Mouse (Mus musculus) embryonic facial prominence, embryonic 13.5 days (tissue): ENCODE data around the gene 3425401B19Rik. TPM values are rescaled to one million over a fixed set of nuclear protein-coding genes. Genes with fewer than 3 reads are reported as not detected.

Experiments
- ATAC-seq: fragments of 200-750 bp; cut with Nextera tagmentation; 2 replicates; pipeline ENCODE4 v1.8.0; 2017; ENCODE audit warnings: low read depth; ENCODE audit not compliant: insufficient number of reproducible peaks, insufficient read depth, low FRiP score, low TSS enrichment
- H3K27ac ChIP-seq: fragments of 300-500 bp; sonication (generic); 2 replicates; pipeline ENCODE4 v1.5.1; 2015; ENCODE audit warnings: moderate library complexity, mild to moderate bottlenecking, inconsistent platforms
- H3K27me3 ChIP-seq: fragments of 300-500 bp; sonication (generic); 2 replicates; pipeline ENCODE4 v1.6.1; 2015; ENCODE audit warnings: mild to moderate bottlenecking, inconsistent platforms
- H3K36me3 ChIP-seq: fragments of 300-500 bp; sonication (generic); 2 replicates; pipeline ENCODE4 v1.6.1; 2015; ENCODE audit warnings: mild to moderate bottlenecking, inconsistent platforms
- H3K4me1 ChIP-seq: fragments of 300-500 bp; sonication (generic); 2 replicates; pipeline ENCODE4 v1.6.1; 2015; ENCODE audit warnings: inconsistent platforms
- H3K4me2 ChIP-seq: fragments of 300-500 bp; sonication (generic); 2 replicates; pipeline ENCODE4 v1.6.1; 2015; ENCODE audit warnings: moderate library complexity, mild to moderate bottlenecking, inconsistent platforms
- H3K4me3 ChIP-seq: fragments of 300-500 bp; sonication (generic); 2 replicates; pipeline ENCODE4 v1.5.1; 2015; ENCODE audit warnings: mild to moderate bottlenecking, inconsistent platforms
- H3K9ac ChIP-seq: fragments of 300-500 bp; sonication (generic); 2 replicates; pipeline ENCODE4 v1.6.1; 2015; ENCODE audit warnings: mild to moderate bottlenecking, inconsistent platforms
- H3K9me3 ChIP-seq: fragments of 300-500 bp; sonication (generic); 2 replicates; pipeline ENCODE4 v1.6.1; 2016; ENCODE audit warnings: inconsistent platforms
- WGBS: fragments of 180-500 bp; shearing (Covaris S2); methylation state at CpG from one replicate; pipeline ENCODE4 v1.1.7; 2015; ENCODE audit warnings: mixed read lengths; 5-methylcytosine and 5-hydroxymethylcytosine counted together
- polyA plus RNA-seq: library from polyadenylated mRNA; unstranded; fragments of >200 nt; fragmentation: Nextera tagmentation; extraction: Ambion mirVana; gene quantifications from 2 replicates; pipeline ENCODE4 v1.2.1, GENCODE M21; 2015

The 3425401B19Rik gene
- polyA plus RNA-seq, 1 experiment from 2014 or later, result 0.17 TPM

DNA sequence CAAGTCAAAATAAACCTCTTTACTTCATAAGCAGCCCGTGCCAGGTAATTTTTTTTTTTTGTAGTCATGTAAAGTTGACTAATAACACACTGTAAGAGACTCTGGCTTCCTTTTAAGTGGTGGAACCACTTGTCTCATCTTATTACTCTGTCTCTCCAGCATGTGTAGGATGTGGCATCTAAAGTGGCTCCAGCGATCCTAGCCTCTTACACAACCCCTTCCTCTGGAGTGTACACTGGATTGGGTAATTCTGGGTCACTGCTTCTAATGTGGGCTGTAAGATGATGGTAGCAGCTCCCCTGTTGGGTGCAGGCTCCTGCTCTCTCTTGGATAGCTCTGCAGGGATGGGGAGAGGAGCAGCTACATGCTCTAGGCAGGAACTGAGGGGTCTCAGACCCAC, 46.6 kb downstream of the 3425401B19Rik start:
- 77% methylated on average over 2 of the region's 2 CpGs for WGBS
- Histone ChIP-seq H3K4me1 (no peaks in the 10 kb centered on the region), H3K9me3 (no peaks in the 10 kb centered on the region), H3K36me3 (no peaks in the 10 kb centered on the region), H3K4me3 (no peak overlapping the region), H3K9ac (no peak overlapping the region), H3K4me2 (no peak overlapping the region), H3K27ac (no peak overlapping the region), H3K27me3 (no peaks in the 10 kb centered on the region)
- ATAC-seq, result no peak

GRCm38 (mm10) chr14:32634015-32634682, 50.9 kb downstream of the 3425401B19Rik start:
- Histone ChIP-seq H3K36me3 (no peaks in the 10 kb centered on the region), H3K4me1 (no peaks in the 10 kb centered on the region), H3K4me2 (no peak overlapping the region), H3K27me3 (no peaks in the 10 kb centered on the region), H3K9me3 (no peaks in the 10 kb centered on the region), H3K4me3 (no peak overlapping the region), H3K27ac (no peak overlapping the region), H3K9ac (no peak overlapping the region)
- WGBS, result 24% methylated on average over 11 of the region's 11 CpGs
- ATAC-seq, result no peak

DNA sequence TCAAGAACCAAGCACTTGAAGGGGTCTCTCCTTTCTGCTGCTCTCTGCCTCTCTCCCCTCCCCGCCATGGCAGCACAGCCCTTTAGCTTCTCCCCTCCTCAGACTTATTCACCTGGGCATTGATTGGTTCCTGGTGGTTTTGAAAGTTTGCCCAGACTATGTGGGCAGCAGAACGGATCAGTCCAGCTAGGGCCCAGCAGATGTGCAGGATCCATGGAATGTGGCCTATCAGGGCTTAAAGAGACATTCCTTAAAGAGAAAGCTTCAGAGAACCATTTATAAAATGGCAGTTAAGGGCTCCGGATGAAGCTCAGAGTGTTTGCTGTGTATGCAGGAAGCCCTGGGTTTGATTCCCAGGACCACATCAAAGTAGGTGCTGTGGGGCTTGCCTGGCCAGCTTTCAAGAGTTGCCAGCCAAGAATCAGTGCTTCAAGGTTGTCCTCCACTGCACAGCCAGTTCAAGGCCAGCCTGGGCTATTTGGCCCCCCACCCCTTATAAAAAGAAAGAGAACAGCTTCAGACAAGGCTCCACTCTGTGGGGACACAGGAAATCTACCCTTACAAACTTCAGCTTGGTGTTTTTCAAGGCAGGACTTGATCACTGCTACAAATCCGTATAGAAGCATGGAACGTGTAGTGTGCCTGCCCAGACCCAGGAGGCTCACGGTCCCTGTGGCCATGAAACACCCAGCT, 52.0 kb downstream of the 3425401B19Rik start:
- H3K9ac ChIP-seq, result no peak overlapping the region
- H3K4me3 ChIP-seq, result no peak overlapping the region
- H3K27me3 ChIP-seq, result no peaks in the 10 kb centered on the region
- H3K9me3 ChIP-seq, result no peaks in the 10 kb centered on the region
- 72% methylated on average over 6 of the region's 6 CpGs for WGBS
- no peaks in the 10 kb centered on the region for H3K4me1 ChIP-seq
- no peak for ATAC-seq
- no peaks in the 10 kb centered on the region for H3K36me3 ChIP-seq
- H3K27ac ChIP-seq, result no peak overlapping the region
- H3K4me2 ChIP-seq, result no peak overlapping the region

DNA sequence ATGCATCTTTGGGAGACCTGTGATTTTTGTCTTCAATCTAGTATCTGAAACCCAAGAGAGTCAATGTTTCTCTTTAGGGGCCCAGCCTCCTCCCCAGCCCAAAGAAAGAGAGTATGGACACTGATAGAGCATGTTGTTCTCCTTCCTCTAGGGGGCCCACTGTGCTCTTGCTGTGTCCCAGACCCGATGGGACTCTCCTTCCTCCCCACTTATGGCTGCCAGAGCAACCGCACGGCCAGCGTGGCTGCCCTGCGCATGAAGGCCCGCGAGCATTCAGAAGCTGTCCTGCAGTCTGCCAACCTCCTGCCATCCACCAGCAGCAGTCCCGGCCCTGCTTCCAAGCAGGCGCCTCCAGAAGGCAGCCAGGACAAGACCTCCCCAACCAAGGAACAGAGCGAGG, 56.5 kb downstream of the 3425401B19Rik start:
- Histone ChIP-seq H3K9ac (no peak overlapping the region), H3K4me2 (no peak overlapping the region), H3K4me3 (no peak overlapping the region), H3K27ac (no peak overlapping the region), H3K9me3 (no peaks in the 10 kb centered on the region), H3K27me3 (no peaks in the 10 kb centered on the region), H3K4me1 (no peaks in the 10 kb centered on the region), H3K36me3 (no peaks in the 10 kb centered on the region)
- WGBS, result 41% methylated on average over 10 of the region's 10 CpGs
- no peak for ATAC-seq

GRCm38 (mm10) chr14:32627271-32627670, 57.8 kb downstream of the 3425401B19Rik start:
- no peaks in the 10 kb centered on the region for H3K36me3 ChIP-seq
- WGBS, result 40% methylated on average over 2 of the region's 2 CpGs
- no peak overlapping the region for H3K9ac ChIP-seq
- H3K4me3 ChIP-seq, result no peak overlapping the region
- no peak overlapping the region for H3K27ac ChIP-seq
- H3K27me3 ChIP-seq, result no peaks in the 10 kb centered on the region
- no peaks in the 10 kb centered on the region for H3K9me3 ChIP-seq
- H3K4me1 ChIP-seq, result no peaks in the 10 kb centered on the region
- ATAC-seq, result no peak
- no peak overlapping the region for H3K4me2 ChIP-seq

- Histone ChIP-seq H3K36me3 (no peaks in the 10 kb centered on the region), H3K9ac (no peak overlapping the region), H3K9me3 (no peaks in the 10 kb centered on the region), H3K4me1 (no peaks in the 10 kb centered on the region), H3K27me3 (no peaks in the 10 kb centered on the region), H3K27ac (no peak overlapping the region), H3K4me3 (no peak overlapping the region), H3K4me2 (no peak overlapping the region)
- 89% methylated on average over 7 of the region's 7 CpGs for WGBS
- ATAC-seq, result no peak
These were observed 60.3 kb downstream of the 3425401B19Rik start for GRCm38 (mm10) chr14:32624811-32625210.

GRCm38 (mm10) chr14:32624245-32624644, 60.8 kb downstream of the 3425401B19Rik start:
- no peak for ATAC-seq

DNA sequence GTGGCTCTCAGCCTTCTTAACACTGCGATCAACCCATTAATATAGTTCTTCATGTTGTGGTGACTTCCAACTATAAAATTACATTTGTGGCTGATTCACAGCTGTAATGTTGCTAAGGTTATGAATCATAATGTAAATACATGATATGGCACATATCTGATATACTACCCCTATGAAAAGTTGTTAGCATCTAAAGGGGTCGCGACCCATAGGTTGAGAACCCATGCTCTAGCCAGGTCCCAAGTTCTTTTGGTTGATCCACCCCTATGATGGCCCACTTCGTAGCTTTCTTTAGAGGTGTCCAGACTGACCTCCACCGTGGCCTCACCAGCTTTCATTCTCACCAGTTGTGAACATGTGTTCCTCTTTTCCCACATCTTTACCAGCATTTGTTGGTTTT, 67.8 kb downstream of the 3425401B19Rik start:
- H3K27ac ChIP-seq, result no peak overlapping the region
- H3K4me2 ChIP-seq, result no peak overlapping the region
- no peak overlapping the region for H3K4me3 ChIP-seq
- WGBS, result 86% methylated on average over 5 of the region's 5 CpGs
- ATAC-seq, result no peak
- H3K9ac ChIP-seq, result no peak overlapping the region
- no peaks in the 10 kb centered on the region for H3K36me3 ChIP-seq
- H3K27me3 ChIP-seq, result no peaks in the 10 kb centered on the region
- no peaks in the 10 kb centered on the region for H3K4me1 ChIP-seq
- no peaks in the 10 kb centered on the region for H3K9me3 ChIP-seq

More at GRCm38 (mm10) chr14:32624245-32624644, 60.8 kb downstream of the 3425401B19Rik start:
- no peak overlapping the region for H3K4me2 ChIP-seq
- no peak overlapping the region for H3K27ac ChIP-seq
- no peak overlapping the region for H3K9ac ChIP-seq
- H3K36me3 ChIP-seq, result no peaks in the 10 kb centered on the region
- WGBS, result 71% methylated on average over 3 of the region's 3 CpGs
- no peaks in the 10 kb centered on the region for H3K4me1 ChIP-seq
- no peaks in the 10 kb centered on the region for H3K9me3 ChIP-seq
- no peaks in the 10 kb centered on the region for H3K27me3 ChIP-seq
- H3K4me3 ChIP-seq, result no peak overlapping the region

GRCm38 (mm10) chr14:32609392-32609791, 75.7 kb downstream of the 3425401B19Rik start:
- no peaks in the 10 kb centered on the region for H3K36me3 ChIP-seq
- no peak for ATAC-seq
- no peak overlapping the region for H3K4me2 ChIP-seq
- no peak overlapping the region for H3K9ac ChIP-seq
- no peaks in the 10 kb centered on the region for H3K4me1 ChIP-seq
- H3K4me3 ChIP-seq, result no peak overlapping the region
- 23% methylated on average over 3 of the region's 3 CpGs for WGBS
- H3K9me3 ChIP-seq, result no peaks in the 10 kb centered on the region
- peaks cover 30% of the 10 kb centered on the region for H3K27me3 ChIP-seq
- H3K27ac ChIP-seq, result no peak overlapping the region

Other genes starting within 250 kb of the 3425401B19Rik start
- 0.24 and 0.84 TPM in 2 replicates for gene Slc18a3, start 220.4 kb downstream of the 3425401B19Rik start, polyA plus RNA-seq
- gene Chat, start 219.3 kb downstream of the 3425401B19Rik start, polyA plus RNA-seq, result 0.46 TPM in 1 of 2 replicates, not detected in the other
- gene Ercc6, start 171.8 kb downstream of the 3425401B19Rik start, polyA plus RNA-seq, result 24.3 and 25.0 TPM in 2 replicates
- gene Prrxl1, start 85.9 kb downstream of the 3425401B19Rik start, polyA plus RNA-seq, result 0.54 and 0.87 TPM in 2 replicates
- 0.47 and 0.63 TPM in 2 replicates for gene Tmem273, start 100.7 kb upstream of the 3425401B19Rik start, polyA plus RNA-seq
- gene Fam170b, start 148.7 kb upstream of the 3425401B19Rik start, polyA plus RNA-seq, result 0.15 TPM in 1 of 2 replicates, not detected in the other
- 20.9 and 21.7 TPM in 2 replicates for gene Vstm4, start 171.5 kb upstream of the 3425401B19Rik start, polyA plus RNA-seq